Mouse (Mus musculus): ENCODE results near the gene Cmc1. TPM values are rescaled to one million over a fixed set of nuclear protein-coding genes. Genes with fewer than 3 reads are reported as not detected.

Cmc1 gene
- polyA plus RNA-seq, 1 experiment from 2014 or later, result 54.2 TPM

GRCm38 (mm10) chr9:118040218-118041021 is 109.6 kb downstream of the Cmc1 start, which contains the start of gene Azi2:
TSS of gene Azi2 (plus strand) at chr9:118040499.
- Histone ChIP-seq H3K27me3 (ENCODE audit: control insufficient read depth, insufficient read depth, low read length) (no peaks in the 10 kb centered on the region), H3K9me3 (ENCODE audit: control insufficient read depth, low read depth, low read length) (no peaks in the 10 kb centered on the region), H3K4me1 (ENCODE audit: control insufficient read depth, insufficient read depth, low read length) (peaks cover 11% of the 10 kb centered on the region; the same call in 1 of the 2 replicates), H3K9ac (replicated peaks; ENCODE audit: low read depth, low read length) (peak within 1 kb of the TSS; percentile 85), H3K4me3 (ENCODE audit: low read depth, low read length) (peak within 1 kb of the TSS; percentile 90), H3K36me3 (ENCODE audit: control insufficient read depth, insufficient read depth, low read length) (no peaks in the 10 kb centered on the region; the same call in none of the 2 replicates), H3K27ac (ENCODE audit: low read length) (peak within 1 kb of the TSS; percentile 92), H3K4me2 (replicated peaks; ENCODE audit: low read depth, low read length) (peak within 1 kb of the TSS; percentile 64)
- peak; percentile 99 for ATAC-seq (ENCODE audit: insufficient number of reproducible peaks, insufficient read depth, low FRiP score, low read depth)
- under 1% methylated on average over 85 of the region's 87 CpGs for WGBS

- no peak overlapping the region for H3K27ac ChIP-seq (ENCODE audit: low read length)
- 83% methylated on average over 3 of the region's 3 CpGs for WGBS
- H3K9ac ChIP-seq (replicated peaks; ENCODE audit: low read depth, low read length), result no peak overlapping the region
- no peak for ATAC-seq (ENCODE audit: insufficient number of reproducible peaks, insufficient read depth, low FRiP score, low read depth)
- H3K4me2 ChIP-seq (replicated peaks; ENCODE audit: low read depth, low read length), result no peak overlapping the region
- no peak overlapping the region for H3K4me3 ChIP-seq (ENCODE audit: low read depth, low read length)
- H3K27me3 ChIP-seq (ENCODE audit: control insufficient read depth, insufficient read depth, low read length), result no peaks in the 10 kb centered on the region
- H3K4me1 ChIP-seq (ENCODE audit: control insufficient read depth, insufficient read depth, low read length), result no peaks in the 10 kb centered on the region
- no peaks in the 10 kb centered on the region for H3K9me3 ChIP-seq (ENCODE audit: control insufficient read depth, low read depth, low read length)
- H3K36me3 ChIP-seq (ENCODE audit: control insufficient read depth, insufficient read depth, low read length), result no peaks in the 10 kb centered on the region
These were observed 115.0 kb downstream of the Cmc1 start for GRCm38 (mm10) chr9:118034990-118035389.

- H3K9me3 ChIP-seq (ENCODE audit: control insufficient read depth, low read depth, low read length), result no peaks in the 10 kb centered on the region
- ATAC-seq (ENCODE audit: insufficient number of reproducible peaks, insufficient read depth, low FRiP score, low read depth), result no peak
- no peak overlapping the region for H3K9ac ChIP-seq (replicated peaks; ENCODE audit: low read depth, low read length)
- no peak overlapping the region for H3K27ac ChIP-seq (ENCODE audit: low read length)
- 35% methylated on average over 2 of the region's 2 CpGs for WGBS
- H3K4me2 ChIP-seq (replicated peaks; ENCODE audit: low read depth, low read length), result no peak overlapping the region
- H3K36me3 ChIP-seq (ENCODE audit: control insufficient read depth, insufficient read depth, low read length), result no peaks in the 10 kb centered on the region
- H3K4me1 ChIP-seq (ENCODE audit: control insufficient read depth, insufficient read depth, low read length), result no peaks in the 10 kb centered on the region
- no peak overlapping the region for H3K4me3 ChIP-seq (ENCODE audit: low read depth, low read length)
- no peaks in the 10 kb centered on the region for H3K27me3 ChIP-seq (ENCODE audit: control insufficient read depth, insufficient read depth, low read length)
These were observed 118.3 kb downstream of the Cmc1 start for GRCm38 (mm10) chr9:118031694-118032093.

- no peak overlapping the region for H3K9ac ChIP-seq (replicated peaks; ENCODE audit: low read depth, low read length)
- H3K4me3 ChIP-seq (ENCODE audit: low read depth, low read length), result no peak overlapping the region
- no peak for ATAC-seq (ENCODE audit: insufficient number of reproducible peaks, insufficient read depth, low FRiP score, low read depth)
- H3K9me3 ChIP-seq (ENCODE audit: control insufficient read depth, low read depth, low read length), result no peaks in the 10 kb centered on the region
- no peak overlapping the region for H3K4me2 ChIP-seq (replicated peaks; ENCODE audit: low read depth, low read length)
- H3K36me3 ChIP-seq (ENCODE audit: control insufficient read depth, insufficient read depth, low read length), result no peaks in the 10 kb centered on the region
- no peak overlapping the region for H3K27ac ChIP-seq (ENCODE audit: low read length)
- H3K27me3 ChIP-seq (ENCODE audit: control insufficient read depth, insufficient read depth, low read length), result no peaks in the 10 kb centered on the region
- no peaks in the 10 kb centered on the region for H3K4me1 ChIP-seq (ENCODE audit: control insufficient read depth, insufficient read depth, low read length)
- WGBS, result 79% methylated on average over 1 of the region's 1 CpGs
These were observed 119.7 kb downstream of the Cmc1 start for GRCm38 (mm10) chr9:118030252-118030651.

- no peak overlapping the region for H3K4me3 ChIP-seq (ENCODE audit: low read depth, low read length)
- H3K36me3 ChIP-seq (ENCODE audit: control insufficient read depth, insufficient read depth, low read length), result no peaks in the 10 kb centered on the region
- H3K27me3 ChIP-seq (ENCODE audit: control insufficient read depth, insufficient read depth, low read length), result no peaks in the 10 kb centered on the region
- no peak for ATAC-seq (ENCODE audit: insufficient number of reproducible peaks, insufficient read depth, low FRiP score, low read depth)
- H3K9me3 ChIP-seq (ENCODE audit: control insufficient read depth, low read depth, low read length), result no peaks in the 10 kb centered on the region
- H3K9ac ChIP-seq (replicated peaks; ENCODE audit: low read depth, low read length), result no peak overlapping the region
- H3K27ac ChIP-seq (ENCODE audit: low read length), result no peak overlapping the region
- 41% methylated on average over 4 of the region's 4 CpGs for WGBS
- no peak overlapping the region for H3K4me2 ChIP-seq (replicated peaks; ENCODE audit: low read depth, low read length)
- no peaks in the 10 kb centered on the region for H3K4me1 ChIP-seq (ENCODE audit: control insufficient read depth, insufficient read depth, low read length)
These were observed 120.5 kb downstream of the Cmc1 start for GRCm38 (mm10) chr9:118029490-118029889.

DNA sequence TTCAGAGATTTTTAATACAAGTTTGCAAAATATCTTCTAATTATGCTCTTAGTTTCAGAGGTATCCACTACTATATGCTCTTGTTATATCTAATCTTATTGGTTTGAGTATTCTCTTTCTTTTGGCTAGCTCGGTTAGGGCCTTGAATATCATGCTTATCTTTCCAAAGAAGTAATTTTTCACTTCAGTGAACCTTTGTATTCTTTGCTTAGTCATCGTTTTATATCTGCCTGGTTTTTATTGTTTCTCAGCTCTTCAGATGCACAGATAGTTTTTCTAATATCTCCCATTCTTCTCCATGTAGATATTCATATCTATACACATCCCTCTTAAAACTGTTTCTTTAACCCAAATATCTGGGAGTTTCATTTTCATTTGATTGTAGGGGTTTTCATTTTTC is 125.0 kb downstream of the Cmc1 start:
- H3K4me2 ChIP-seq (replicated peaks; ENCODE audit: low read depth, low read length), result no peak overlapping the region
- no peak overlapping the region for H3K9ac ChIP-seq (replicated peaks; ENCODE audit: low read depth, low read length)

More for the DNA sequence above, 125.0 kb downstream of the Cmc1 start:
- Histone ChIP-seq H3K9me3 (ENCODE audit: control insufficient read depth, low read depth, low read length) (no peaks in the 10 kb centered on the region), H3K27me3 (ENCODE audit: control insufficient read depth, insufficient read depth, low read length) (no peaks in the 10 kb centered on the region), H3K27ac (ENCODE audit: low read length) (no peak overlapping the region), H3K4me1 (ENCODE audit: control insufficient read depth, insufficient read depth, low read length) (no peaks in the 10 kb centered on the region), H3K36me3 (ENCODE audit: control insufficient read depth, insufficient read depth, low read length) (no peaks in the 10 kb centered on the region), H3K4me3 (ENCODE audit: low read depth, low read length) (no peak overlapping the region)
- 71% methylated on average over 2 of the region's 2 CpGs for WGBS
- no peak for ATAC-seq (ENCODE audit: insufficient number of reproducible peaks, insufficient read depth, low FRiP score, low read depth)

Other genes with a start within 250 kb of the Cmc1 start
- 86.0 and 93.0 TPM in 2 replicates for gene Azi2, start 109.7 kb downstream of the Cmc1 start, polyA plus RNA-seq (2014; fragmentation: Nextera tagmentation; extraction: Ambion mirVana)

Measured in stomach, embryonic 14.5 days (tissue).